Mouse (Mus musculus) lung, adult 2 months (tissue): ENCODE data around the gene Steap1.

Experiments used
- CTCF ChIP-seq: fragments of 200-500 bp; IDR thresholded peaks from 2 replicates; pipeline ENCODE4 v1.5.1; 2011; ENCODE audit warnings: mild to moderate bottlenecking, low read length, control low read depth; ENCODE audit not compliant: insufficient read depth
- POLR2A ChIP-seq: fragments of 200-500 bp; IDR thresholded peaks from 2 replicates; pipeline ENCODE4 v1.6.1; 2011; ENCODE audit warnings: low read depth, mild to moderate bottlenecking, control low read depth, low read length, borderline replicate concordance; ENCODE audit errors: extremely low read depth

DNA sequence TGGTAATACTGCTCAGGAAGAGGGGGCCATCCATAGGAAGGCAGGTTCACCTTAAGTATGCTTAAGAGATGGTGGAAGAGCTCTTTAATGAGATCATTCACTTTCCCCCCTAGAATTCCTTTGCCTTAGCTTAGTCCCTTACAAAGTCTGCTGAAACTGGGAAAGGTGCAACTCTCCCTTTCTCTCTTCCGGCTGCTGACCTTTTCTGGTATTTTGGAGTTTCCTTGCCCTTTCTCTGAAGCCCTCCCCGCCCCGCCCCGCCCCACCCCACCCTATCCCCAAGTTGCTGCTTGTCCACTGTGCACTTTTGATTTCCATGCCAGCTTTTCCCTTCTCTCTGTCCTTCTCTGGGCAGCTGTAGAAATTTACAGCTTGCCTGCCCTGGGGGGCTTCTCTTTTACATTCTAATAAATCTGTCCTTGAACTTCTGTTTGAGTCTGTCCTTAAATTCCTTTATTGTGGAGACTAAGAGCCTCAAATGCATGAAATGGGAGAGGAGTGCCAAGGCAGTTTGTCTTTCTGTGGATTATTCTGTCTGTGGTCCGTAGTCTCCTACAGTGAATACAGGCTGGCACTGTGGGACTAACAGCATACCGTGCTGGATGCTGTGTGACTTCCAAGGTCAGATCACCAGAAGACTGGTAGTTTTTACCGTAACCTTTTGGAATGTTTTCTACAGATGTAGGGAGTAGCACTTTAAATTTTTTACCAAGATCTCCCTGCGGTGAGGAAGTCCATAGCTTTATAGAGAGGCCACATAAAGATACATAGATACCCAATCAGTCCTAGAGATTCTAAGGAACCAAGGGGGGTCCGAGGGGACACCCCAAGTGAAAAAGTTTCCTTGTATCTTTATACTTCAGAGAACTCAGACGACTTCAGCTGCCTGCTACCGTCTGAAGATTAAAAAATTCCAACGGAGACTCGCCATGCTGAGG lies 41.5 kb downstream of the Steap1 start:
- TF ChIP-seq POLR2A, result no peak
- no peak for TF ChIP-seq CTCF
